Mouse (Mus musculus) embryo, embryonic 11 days (tissue): ENCODE results near the gene Plekho2.
A peak's percentile ranks its signal among the peaks of the same experiment; 100 is the strongest.

Source experiments
- DNase-seq: peaks from one replicate; pipeline ENCODE4 v3.0.0-alpha.2; 2015

The Plekho2 gene

DNA sequence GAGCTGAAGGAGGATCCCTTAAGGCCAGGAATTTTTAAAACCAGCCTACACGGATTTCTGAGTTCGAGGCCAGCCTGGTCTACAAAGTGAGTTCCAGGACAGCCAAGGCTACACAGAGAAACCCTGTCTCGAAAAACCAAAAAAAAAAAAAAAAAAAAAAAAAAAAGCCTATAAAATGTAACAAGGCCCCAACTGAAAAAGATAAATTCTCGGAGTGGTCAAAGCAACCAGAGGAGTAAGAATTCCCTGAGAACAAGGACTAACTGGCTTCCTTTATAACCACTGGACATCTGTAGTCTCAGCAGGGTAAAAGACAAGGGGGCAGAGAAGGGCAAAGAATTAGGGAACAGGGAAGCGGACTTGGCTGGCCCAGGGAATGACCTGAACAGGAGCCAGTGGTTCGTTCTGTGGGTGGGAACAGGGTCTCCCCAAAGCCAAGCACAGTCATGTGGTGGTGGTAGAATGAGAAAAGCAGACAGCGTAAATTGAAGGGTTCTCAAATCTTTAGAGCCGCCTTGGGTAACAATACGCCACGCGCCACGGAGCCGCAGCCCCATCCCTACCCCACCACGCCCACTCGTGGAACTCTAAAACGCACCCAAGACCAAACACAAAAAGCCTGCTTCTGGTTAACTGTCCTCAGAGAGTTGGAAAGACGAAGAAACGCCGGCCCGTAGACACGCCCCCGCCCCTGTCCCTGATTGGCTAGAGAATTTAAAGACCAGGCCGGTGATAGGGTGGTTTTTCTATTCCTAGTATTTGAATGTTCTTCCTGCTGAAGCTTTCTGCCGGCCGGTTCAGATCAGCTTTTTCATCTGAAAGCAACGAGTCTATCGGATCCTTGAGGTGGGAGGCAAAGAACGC lies 6.8 kb upstream of the Plekho2 start, which contains the start of gene Pif1:
Pif1 (plus strand) TSS at position 755 of the 864 bp plus-strand sequence.
- DNase-seq: peak; percentile 93

DNA sequence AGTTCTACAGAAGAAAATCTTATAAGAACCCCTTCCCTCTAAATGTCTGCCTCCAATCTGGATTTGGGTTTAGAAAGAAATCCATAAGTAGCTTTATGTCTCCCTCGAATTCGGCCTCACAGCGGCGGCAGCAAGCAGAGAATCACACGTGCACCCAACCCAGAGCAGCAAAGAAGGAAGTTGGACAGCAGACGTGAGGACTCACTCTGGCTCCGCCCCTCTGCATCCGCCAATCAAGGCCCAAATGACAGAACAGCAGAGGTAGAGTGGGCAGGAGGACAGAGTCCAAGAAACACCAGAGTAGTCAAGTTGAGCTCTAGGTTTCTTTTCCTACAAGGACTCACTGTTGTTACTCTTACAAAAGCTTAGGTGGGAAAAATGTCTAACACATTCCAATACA lies 3.2 kb upstream of the Plekho2 start:
- peak; percentile 45 for DNase-seq

DNA sequence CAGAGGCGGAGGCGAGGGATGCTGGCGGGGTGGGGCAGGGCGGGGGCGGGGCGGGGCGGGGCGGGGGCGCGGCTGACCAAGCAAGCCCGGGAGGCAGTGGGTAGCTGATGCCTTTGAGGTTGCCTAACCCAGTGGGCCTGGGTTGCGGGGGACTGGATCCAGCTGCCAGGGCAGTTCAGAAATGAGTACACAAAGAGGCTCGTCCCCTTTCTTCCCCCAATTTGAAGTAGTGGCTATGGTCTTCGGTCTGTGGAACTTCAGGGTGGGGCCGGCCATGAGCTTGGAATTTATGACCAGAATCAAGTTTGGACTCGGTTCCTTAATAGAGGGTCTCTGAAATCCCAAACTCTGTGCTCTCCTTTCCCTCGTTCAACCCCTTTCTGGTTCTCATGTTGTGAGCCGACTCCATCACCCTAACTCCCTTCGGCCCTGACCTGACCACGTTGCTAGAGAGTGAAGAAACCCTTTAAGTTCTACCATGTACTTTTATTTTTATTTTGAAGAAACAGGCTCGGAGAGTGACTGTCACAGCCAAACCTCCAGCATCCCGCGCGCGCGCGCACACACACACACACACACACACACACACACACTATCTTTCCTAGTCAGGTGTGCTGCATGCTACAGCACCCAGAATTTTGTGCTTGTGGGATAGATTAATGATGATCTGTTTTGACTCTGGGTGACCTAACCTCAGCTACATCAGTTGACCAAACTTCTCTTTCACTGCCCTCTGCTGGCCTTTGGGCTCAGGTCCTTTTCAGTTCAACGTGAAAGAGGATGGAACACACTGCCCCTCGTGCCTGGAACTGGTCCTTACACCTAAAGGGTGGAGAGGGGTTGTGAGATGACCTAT lies 789 bp upstream of the Plekho2 start:
- peak; percentile 92 for DNase-seq

DNA sequence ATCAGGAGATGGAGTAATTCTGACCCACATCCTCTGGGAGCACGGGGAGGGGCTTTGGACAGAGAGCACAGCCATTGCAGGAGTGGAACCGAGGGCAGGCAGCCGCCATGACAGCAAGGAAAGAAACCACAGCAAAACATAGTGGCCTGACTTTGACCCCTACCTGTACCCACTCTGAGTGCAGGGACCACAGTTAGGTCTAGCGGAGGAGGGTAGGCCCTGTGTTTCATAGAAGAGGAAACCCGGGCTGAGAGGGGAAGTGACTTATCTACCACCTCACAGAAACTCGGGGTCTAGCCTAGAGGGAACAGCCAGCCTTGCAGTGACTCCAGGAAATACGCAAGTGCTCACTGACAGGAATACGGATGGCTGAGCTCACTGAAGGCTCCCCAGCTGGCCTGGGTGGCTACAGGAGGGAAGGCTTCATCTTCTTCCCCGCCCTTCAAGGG lies 1.0 kb downstream of the Plekho2 start:
- no peak for DNase-seq

DNA sequence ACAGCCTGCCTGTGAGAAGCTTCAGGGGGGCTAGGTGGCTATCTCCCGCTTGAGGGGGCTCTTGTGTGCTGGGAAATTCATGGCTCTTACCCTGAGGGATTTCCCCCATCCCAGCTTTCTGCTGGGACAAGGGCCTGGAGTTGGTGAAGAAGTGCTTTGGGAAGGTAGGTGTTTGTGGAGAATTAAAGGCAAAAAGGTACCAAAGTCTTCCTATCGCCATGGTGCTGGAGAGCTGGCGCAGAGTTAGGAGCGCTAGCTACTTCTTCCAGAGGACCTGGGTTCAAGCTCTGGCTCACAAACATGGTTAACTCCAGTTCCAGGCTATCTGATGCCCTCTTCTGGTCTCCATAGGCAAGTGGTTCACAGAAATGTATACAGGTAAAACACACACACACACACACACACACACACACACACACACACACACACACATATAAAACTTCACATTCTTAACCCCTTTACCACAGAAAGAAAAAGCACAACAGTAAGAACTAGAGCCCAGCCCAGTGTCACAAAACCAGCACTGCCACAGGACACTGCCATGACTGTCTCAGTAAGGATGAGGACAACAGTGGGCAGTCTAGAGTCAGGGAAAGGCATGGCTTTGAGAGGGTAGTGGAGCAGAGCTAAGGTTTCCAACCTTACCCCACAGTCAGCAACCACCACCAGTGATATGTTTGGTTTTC lies 2.2 kb downstream of the Plekho2 start:
- DNase-seq: no peak

DNA sequence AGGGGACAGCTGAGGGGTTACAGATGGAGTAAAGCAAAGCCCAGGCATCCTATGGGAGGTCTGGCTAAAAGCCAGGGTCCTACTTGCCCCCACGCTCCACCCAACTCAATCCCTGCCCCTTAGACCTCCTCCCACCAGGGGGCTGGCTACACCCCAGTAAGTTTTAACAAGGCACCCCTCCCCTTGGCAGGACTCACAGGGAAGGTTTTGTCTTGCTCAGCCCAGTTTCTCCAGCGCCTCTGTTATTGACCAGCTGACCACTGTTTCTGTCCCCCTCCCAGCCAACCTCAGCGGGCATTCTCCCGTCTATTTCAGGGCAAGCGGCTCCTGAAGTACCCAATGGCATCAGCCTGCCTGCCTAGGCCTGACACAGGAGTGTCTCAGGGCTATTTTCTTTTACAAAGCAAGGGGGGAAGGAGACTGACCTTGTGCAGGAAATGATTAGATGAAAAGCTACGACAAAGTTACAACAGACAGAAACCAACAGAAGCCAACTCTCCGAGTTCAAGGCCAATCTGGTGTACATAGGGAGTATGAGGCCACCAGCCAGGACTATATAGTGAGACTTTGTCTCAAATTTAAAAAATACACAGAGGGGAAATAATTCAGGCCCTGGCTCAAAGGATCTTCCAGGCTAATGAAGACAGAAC lies 2.9 kb downstream of the Plekho2 start:
- no peak for DNase-seq

DNA sequence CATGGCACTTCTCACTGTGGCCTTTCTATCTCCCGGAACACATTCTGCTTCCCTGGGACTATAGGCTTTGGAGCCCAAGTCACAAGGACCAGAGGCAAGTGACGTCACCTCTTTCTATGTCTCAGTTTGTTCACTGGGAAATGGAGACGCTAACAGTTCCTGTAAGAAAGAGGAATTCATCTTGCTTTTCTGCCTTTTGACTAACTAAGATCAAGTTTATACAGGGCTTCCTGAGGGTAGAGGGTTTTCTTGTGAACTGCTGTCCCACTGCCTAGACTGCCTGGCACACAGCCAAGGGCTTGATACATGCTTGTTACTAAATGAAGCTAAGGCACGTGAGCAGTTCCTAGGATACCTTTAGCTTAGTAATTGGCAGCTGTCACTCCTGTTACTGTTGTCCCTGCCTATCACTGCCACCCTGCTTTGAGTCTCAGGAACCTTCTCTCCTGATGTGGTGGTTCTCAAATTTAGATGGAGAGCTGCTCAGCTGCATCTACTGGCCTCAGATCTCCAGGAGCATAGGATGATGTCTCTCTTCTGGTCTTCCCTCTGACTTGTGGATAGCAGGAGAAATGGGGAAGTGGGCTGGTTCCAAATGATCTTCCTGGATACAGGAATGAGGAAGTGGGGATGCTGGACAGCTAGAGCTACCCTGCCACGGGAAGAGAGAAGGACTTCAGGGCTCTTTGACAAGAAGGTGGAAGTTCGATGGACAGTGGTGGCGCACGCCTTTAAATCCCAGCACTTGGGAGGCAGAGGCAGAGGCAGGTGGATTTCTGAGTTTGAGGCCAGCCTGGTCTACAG lies 4.2 kb downstream of the Plekho2 start:
- DNase-seq: no peak

DNA sequence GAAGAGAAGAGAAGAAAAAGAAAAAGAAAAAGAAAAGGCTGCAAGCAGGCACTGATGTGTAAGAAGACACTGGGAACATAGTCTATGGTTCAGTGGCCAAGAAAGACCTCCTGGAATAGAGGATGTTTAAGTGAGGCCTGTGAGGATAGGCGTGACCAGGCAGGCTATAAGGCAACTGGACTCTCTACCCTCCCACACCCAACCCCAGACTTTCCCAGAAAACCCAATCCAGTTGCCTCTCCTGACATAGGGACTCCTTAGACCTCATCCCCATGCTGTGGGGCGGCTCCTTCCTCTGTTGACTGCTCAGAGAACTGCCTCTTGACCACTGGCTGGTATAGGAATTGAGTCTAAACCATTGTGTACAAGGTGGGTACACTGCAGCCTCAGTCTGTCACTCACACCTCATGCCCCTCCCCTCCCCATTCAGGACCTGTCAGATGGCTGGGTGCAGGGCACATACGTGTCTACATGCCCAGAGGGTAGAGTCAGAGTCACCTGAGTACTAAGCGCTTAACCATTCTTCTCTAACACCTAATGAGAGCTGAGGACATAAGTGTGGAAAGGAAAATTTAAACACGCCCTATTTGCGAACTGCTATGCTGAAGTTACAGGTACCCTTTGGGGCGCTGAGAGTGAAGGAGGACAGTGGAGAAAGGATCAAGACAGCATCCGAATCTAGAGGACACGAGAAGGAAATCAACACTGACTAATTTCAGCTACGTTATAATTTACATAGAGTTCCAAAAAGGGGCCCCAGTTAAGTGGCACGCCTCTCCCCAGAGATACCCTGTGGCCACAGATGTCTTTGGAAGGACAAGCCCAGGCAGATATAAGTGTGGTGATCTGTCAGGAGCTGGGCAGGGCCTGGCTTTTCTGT lies 5.1 kb downstream of the Plekho2 start:
- no peak for DNase-seq

DNA sequence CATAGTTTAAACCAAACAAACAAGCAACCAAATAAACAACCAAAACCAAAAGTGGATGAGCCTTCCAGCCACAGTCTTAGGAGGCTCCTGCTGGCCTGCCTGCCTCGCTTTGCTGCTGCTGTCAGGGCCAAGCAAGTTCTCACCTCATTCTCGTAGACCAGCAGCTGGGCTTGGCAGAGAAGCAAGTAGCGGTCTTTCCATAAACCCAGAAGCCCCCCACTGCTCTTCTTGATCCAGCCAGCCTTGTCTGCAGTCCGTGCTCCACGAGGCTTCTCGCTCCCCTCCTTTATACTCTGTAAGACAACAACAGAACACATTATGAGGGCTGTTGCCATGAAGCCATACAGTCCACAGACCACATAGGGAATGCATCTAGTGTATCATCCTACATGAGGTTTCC lies 7.0 kb downstream of the Plekho2 start:
- DNase-seq: no peak

DNA sequence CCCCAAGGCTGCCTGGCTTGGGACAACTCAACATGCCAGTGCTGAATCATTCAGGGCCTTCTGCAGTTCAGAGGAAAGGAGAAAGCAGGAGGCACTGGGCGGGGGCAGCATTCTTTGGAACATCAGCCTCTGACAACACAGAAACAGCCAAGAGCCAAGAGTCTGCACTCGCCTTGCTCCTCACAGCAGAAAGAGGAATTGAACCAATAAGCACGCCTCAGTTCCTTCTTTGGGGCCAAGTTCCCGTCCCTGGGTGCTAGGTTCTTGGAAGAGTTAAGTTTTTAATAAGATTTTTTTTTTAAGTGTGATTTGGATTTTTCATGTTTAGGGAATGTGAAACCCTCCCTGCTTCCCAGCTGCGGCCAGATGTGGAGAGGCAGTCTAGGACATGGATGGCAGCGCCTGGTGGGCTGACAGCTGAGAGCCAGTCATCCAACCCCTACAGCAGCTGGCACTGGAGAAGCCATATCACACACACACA lies 10.3 kb downstream of the Plekho2 start:
- DNase-seq: no peak

DNA sequence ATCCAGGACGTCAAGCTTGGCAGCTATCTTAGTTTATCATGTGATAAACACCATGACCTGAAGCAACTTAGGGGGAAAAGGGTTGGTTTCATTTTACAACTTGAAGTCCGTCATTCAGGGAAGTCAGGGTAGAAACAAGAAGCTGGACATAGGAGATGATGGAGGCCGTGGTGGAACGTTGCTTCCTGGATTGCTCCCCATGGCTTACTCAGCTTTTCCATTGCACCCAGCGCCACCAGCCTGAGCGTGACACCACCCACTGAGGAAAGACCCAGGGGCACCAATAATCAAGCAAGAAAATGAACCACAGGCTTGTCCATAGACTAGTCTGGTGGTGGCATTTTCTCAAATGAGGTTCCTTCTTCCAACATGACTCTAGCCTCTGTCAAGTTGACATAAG lies 11.1 kb downstream of the Plekho2 start:
- no peak for DNase-seq

DNA sequence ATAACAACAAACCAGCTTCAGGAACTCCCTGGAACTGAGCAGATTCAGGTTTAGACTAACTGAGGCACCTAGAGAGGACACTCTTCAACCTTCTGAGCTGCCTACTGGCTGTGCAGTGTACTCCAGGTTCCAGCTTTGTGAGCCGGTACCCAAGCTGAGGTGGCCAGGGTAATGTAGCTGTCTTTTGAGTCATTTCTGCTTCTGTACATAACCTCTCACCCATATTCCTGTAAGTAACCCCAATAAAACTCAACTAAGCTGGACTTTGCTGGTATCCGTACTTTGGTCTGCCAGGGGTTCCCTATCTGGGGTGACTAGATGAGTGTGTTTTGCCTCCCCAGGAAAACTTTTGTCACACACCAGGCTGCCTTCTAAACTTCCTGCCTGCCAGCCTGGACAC lies 15.1 kb downstream of the Plekho2 start:
- no peak for DNase-seq

DNA sequence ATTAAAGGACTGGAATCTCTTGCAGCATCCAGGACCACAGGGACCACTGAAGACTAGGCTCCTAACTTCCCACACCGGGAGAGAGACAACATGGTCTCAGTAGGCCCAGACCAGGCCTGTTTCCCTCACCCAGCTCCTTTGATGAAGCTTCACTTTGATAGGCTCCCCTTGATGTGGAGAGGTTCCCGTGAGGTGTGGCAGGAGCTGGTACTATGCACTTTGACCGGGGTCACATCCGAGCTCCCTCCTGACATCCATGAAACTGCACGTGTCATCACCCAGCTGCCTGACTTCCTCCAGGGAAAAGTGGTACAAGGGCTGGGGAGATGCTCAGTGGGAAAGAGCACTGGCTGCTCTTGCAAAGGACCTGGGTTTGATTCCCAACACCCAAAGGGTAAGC lies 16.8 kb downstream of the Plekho2 start:
- no peak for DNase-seq

DNA sequence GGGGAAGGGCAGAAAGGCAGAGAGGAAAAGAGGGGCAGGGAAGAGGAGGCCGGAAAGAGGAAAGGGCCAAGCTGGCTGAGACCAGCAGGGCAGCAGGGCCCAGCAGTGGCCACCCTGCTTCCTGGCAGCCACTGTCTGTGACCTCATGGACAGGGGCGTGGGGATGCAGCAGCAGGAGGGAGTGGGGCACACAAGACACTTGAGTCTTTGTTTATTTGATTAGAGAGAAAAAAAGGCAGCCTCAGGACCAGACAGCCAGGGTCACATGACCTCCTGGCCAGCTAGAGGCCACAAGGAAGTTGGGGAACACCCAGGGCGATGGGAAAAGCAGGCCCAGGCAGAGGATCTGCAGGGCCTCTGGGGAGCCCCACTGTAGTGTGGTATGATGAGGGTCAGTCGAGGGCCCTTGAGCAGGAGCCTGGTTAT lies 17.7 kb downstream of the Plekho2 start:
- peak; percentile 47 for DNase-seq

DNA sequence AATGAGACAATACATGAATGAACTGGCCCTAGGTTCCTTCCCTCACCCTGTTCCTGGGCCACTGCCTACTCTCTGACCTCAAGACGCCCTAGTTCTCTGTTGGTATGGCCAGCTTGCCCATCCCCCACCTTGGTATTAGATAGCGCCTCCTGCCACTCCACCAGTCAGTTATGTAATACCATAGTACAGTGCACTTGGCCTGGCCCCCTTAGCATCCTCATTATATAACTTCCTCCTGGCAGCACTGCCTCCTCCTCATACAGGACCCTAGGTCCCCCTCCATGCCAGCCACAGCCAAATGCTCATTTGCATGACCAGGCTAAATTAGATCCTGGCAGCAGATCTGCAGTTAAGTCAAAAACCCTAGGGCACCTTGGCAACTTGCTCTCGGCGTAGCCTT lies 18.8 kb downstream of the Plekho2 start:
- DNase-seq: no peak

DNA sequence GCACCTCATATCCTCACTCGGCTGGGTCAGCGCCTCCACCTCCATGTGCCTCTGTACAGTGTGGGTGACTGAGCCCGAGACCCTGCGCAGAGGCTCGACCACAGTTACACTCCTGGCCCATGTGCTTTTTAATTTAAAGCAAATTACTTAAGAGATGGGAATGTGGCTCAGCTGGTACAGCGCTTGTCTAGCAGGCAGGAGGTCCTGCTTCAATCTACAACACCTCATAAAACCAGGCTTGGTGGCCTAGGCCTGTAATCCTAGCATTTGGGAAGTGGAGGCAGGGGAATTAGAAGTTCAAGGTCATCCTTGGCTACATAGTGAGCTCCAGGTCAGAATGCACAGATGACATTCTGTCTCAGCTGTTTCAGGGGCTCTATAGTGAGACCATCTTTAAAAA lies 21.0 kb downstream of the Plekho2 start:
- no peak for DNase-seq

DNA sequence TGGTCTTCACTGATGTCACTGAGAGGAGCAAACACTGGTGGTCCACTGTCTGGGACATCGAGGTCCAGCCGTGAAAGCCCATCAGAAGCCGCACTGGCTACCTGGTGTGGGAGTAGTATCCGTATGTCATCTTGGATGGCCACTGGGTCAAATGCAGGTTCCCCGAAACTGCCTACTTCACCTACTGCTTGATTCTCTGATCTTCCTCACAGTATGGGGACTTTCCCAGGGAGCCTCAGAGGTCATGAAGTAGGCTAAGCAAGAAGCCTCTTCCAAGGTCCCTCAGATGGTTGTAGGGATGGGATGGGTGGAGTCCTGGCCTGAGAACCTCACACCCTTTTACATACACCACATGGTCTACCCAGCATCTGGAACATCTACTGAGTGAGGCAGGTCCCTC lies 22.9 kb downstream of the Plekho2 start:
- no peak for DNase-seq

DNA sequence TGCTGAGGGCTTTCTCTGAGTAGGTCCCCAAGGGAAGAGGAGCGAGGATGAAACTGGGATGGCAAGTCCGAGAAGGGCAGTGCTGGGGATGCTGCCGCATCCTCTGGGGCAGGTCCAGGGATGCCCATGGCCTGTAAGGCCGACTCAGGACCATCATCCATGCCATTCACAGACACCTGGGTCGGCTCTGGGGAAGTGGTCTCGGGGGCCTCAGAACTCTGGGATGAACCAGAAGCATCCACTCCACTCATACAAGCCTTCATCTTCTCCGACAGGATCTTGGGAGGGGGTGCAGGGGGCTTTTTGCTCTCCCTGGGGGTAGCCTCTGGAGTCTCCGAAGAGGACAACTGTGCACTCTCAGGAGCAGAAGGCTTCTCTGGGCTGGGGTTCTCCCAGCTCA lies 23.5 kb downstream of the Plekho2 start:
- DNase-seq: no peak

DNA sequence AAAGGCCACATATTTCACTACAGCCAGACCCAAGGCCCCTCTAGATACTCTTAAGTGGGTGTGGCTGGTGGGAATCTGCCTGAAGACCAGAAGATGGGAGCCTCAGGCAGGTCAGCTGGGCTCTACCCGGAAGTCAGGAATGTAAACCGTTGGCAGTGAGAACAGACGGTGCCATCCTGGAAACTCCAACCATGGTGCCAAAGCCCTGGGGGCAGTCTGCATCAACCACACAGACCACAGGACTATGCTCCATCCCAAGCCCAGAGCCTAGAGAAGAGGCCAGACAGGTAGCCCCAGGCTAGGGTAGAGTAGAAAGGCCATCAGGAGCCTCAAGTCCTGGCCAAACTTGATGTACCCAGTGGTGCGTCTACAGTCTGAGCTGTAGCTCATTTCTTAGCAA lies 24.2 kb downstream of the Plekho2 start:
- DNase-seq: no peak

DNA sequence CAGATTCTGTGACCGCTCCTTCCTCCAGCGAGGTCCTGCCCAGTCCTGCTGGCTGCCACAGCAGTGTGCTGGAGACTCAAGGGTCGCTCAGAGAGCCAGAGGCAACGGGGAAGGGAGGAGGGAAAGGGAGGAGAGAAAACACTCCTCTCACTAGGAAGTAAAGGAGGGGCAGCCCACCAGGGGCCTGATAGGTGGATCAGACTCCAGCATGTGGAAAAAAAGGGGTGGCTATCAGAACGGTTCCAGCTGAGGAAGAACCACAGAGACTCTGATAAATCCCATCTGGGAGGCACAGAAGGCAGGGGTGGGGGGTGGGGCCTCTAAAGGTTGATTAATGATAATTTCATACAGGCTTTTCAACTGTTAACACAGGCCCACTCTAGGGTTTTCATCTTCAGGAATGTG lies 24.8 kb downstream of the Plekho2 start:
- DNase-seq: peak; percentile 64

DNA sequence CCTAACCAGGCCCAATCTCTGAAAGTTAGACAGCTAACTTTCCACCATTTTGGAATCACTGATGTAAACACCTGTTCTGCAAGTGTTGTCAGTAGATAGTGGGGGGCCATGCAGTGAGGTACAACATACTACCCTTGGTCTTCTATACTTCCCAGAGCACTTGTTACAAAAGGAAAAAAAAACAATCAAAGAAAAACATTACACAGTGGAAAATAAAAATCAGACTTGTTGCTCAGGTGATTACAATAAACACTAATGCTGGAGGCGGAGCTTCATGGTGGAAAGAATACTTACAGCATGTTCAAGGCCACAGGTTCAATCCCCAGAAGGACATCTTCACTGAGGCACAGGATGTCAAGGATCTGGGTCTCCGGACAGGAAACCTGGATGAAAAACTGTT lies 27.1 kb downstream of the Plekho2 start:
- no peak for DNase-seq
